Mouse (Mus musculus): ENCODE measurements around the gene Rnf40. TPM values are rescaled to one million over a fixed set of nuclear protein-coding genes. Genes with fewer than 3 reads are reported as not detected.

Rnf40 gene
- polyA plus RNA-seq, 1 experiment from 2014 or later: 17.1 TPM

- Histone ChIP-seq H3K4me1 (replicated peaks; ENCODE audit: control insufficient read depth, insufficient read depth) (no peaks in the 10 kb centered on the region), H3K36me3 (ENCODE audit: control insufficient read depth, insufficient read depth, low read length) (peaks cover 29% of the 10 kb centered on the region), H3K27ac (replicated peaks) (no peak within 1 kb of the TSS; the same call in 1 of the 2 replicates), H3K9me3 (ENCODE audit: control insufficient read depth, low read length) (no peaks in the 10 kb centered on the region), H3K9ac (ENCODE audit: low read length) (no peak within 1 kb of the TSS), H3K4me3 (ENCODE audit: low read depth, low read length) (no peak within 1 kb of the TSS), H3K27me3 (ENCODE audit: control insufficient read depth, insufficient read depth, low read length) (no peaks in the 10 kb centered on the region), H3K4me2 (replicated peaks; ENCODE audit: low read depth) (no peak within 1 kb of the TSS)
- DNase-seq (ENCODE audit: low spot score): no peak
- WGBS: 76% methylated on average over 5 of the region's 5 CpGs
- no peak for TF ChIP-seq EP300 (optimal IDR thresholded peaks at IDR 0.05)
- no peak for TF ChIP-seq CTCF (IDR thresholded peaks at IDR 0.05; ENCODE audit: low read depth)
- 0 out of 2 replicates have a peak, but pooled peaks have one; percentile 25 for ATAC-seq (ENCODE audit: low FRiP score, low TSS enrichment)
Observed at GRCm38 (mm10) chr7:127561340-127561858, 27.2 kb upstream of the Rnf40 start, which contains the start of gene Tmem265. Gene Tmem265, plus strand, starts transcription at chr7:127561390.

- no peaks in the 10 kb centered on the region for H3K27me3 ChIP-seq (ENCODE audit: control insufficient read depth, insufficient read depth, low read length)
- no peak overlapping the region for H3K27ac ChIP-seq (replicated peaks)
- no peak overlapping the region for H3K4me2 ChIP-seq (replicated peaks; ENCODE audit: low read depth)
- DNase-seq (ENCODE audit: low spot score) (no peak), ATAC-seq (ENCODE audit: low FRiP score, low TSS enrichment) (no peak)
- TF ChIP-seq CTCF (IDR thresholded peaks at IDR 0.05; ENCODE audit: low read depth) (no peak), EP300 (optimal IDR thresholded peaks at IDR 0.05) (no peak)
- no peak overlapping the region for H3K9ac ChIP-seq (ENCODE audit: low read length)
- H3K4me3 ChIP-seq (ENCODE audit: low read depth, low read length): no peak overlapping the region
- peaks cover 14% of the 10 kb centered on the region for H3K36me3 ChIP-seq (ENCODE audit: control insufficient read depth, insufficient read depth, low read length)
- no peaks in the 10 kb centered on the region for H3K4me1 ChIP-seq (replicated peaks; ENCODE audit: control insufficient read depth, insufficient read depth)
- 69% methylated on average over 6 of the region's 6 CpGs for WGBS
- no peaks in the 10 kb centered on the region for H3K9me3 ChIP-seq (ENCODE audit: control insufficient read depth, low read length)
Observed at GRCm38 (mm10) chr7:127564381-127565150, 24.0 kb upstream of the Rnf40 start.

GRCm38 (mm10) chr7:127572895-127573471 lies 15.6 kb upstream of the Rnf40 start, which contains the start of gene Phkg2:
Gene Phkg2, plus strand, starts transcription at chr7:127573340.
- DNase-seq (ENCODE audit: low spot score) (peak; percentile 92), ATAC-seq (ENCODE audit: low FRiP score, low TSS enrichment) (peak; percentile 99)
- Histone ChIP-seq H3K4me3 (ENCODE audit: low read depth, low read length) (peak within 1 kb of the TSS; percentile 71), H3K27me3 (ENCODE audit: control insufficient read depth, insufficient read depth, low read length) (no peaks in the 10 kb centered on the region), H3K9ac (ENCODE audit: low read length) (peak within 1 kb of the TSS; percentile 78), H3K36me3 (ENCODE audit: control insufficient read depth, insufficient read depth, low read length) (peaks cover 4% of the 10 kb centered on the region; the same call in 1 of the 2 replicates), H3K27ac (replicated peaks) (peak within 1 kb of the TSS; percentile 71), H3K4me2 (replicated peaks; ENCODE audit: low read depth) (peak within 1 kb of the TSS; percentile 95), H3K4me1 (replicated peaks; ENCODE audit: control insufficient read depth, insufficient read depth) (no peaks in the 10 kb centered on the region), H3K9me3 (ENCODE audit: control insufficient read depth, low read length) (no peaks in the 10 kb centered on the region)
- WGBS: under 1% methylated on average over 17 of the region's 17 CpGs
- TF ChIP-seq EP300 (optimal IDR thresholded peaks at IDR 0.05): no peak
- 0 out of 2 replicates have a peak, but pooled peaks have one; percentile 3 for TF ChIP-seq CTCF (IDR thresholded peaks at IDR 0.05; ENCODE audit: low read depth)

GRCm38 (mm10) chr7:127573503-127574008 lies 15.0 kb upstream of the Rnf40 start:
- Histone ChIP-seq H3K4me3 (ENCODE audit: low read depth, low read length) (peak overlapping the region; percentile 71), H3K4me2 (replicated peaks; ENCODE audit: low read depth) (peak overlapping the region; percentile 95), H3K27ac (replicated peaks) (peak overlapping the region; percentile 71), H3K4me1 (replicated peaks; ENCODE audit: control insufficient read depth, insufficient read depth) (no peaks in the 10 kb centered on the region), H3K27me3 (ENCODE audit: control insufficient read depth, insufficient read depth, low read length) (no peaks in the 10 kb centered on the region), H3K9me3 (ENCODE audit: control insufficient read depth, low read length) (no peaks in the 10 kb centered on the region), H3K9ac (ENCODE audit: low read length) (peak overlapping the region; percentile 78), H3K36me3 (ENCODE audit: control insufficient read depth, insufficient read depth, low read length) (peaks cover 5% of the 10 kb centered on the region; the same call in 1 of the 2 replicates)
- WGBS: 1% methylated on average over 25 of the region's 28 CpGs
- TF ChIP-seq EP300 (optimal IDR thresholded peaks at IDR 0.05) (no peak), CTCF (IDR thresholded peaks at IDR 0.05; ENCODE audit: low read depth) (no peak)
- no peak for DNase-seq (ENCODE audit: low spot score)
- peak; percentile 24 for ATAC-seq (ENCODE audit: low FRiP score, low TSS enrichment)

- 10% methylated on average over 7 of the region's 7 CpGs for WGBS
- H3K4me1 ChIP-seq (replicated peaks; ENCODE audit: control insufficient read depth, insufficient read depth): no peaks in the 10 kb centered on the region
- H3K4me3 ChIP-seq (ENCODE audit: low read depth, low read length): peak overlapping the region; percentile 71
- DNase-seq (ENCODE audit: low spot score): no peak
- peaks cover 5% of the 10 kb centered on the region; the same call in 1 of the 2 replicates for H3K36me3 ChIP-seq (ENCODE audit: control insufficient read depth, insufficient read depth, low read length)
- no peaks in the 10 kb centered on the region for H3K9me3 ChIP-seq (ENCODE audit: control insufficient read depth, low read length)
- no peaks in the 10 kb centered on the region for H3K27me3 ChIP-seq (ENCODE audit: control insufficient read depth, insufficient read depth, low read length)
- no peak for ATAC-seq (ENCODE audit: low FRiP score, low TSS enrichment)
- H3K27ac ChIP-seq (replicated peaks): no peak overlapping the region
- TF ChIP-seq CTCF (IDR thresholded peaks at IDR 0.05; ENCODE audit: low read depth) (no peak), EP300 (optimal IDR thresholded peaks at IDR 0.05) (no peak)
- peak overlapping the region; percentile 78 for H3K9ac ChIP-seq (ENCODE audit: low read length)
- H3K4me2 ChIP-seq (replicated peaks; ENCODE audit: low read depth): peak overlapping the region; percentile 95
Observed at GRCm38 (mm10) chr7:127574115-127574514, 14.5 kb upstream of the Rnf40 start.
